Mouse (Mus musculus) brain, embryonic 14.5 days (tissue): ENCODE data around the gene Igsf11. TPM values are rescaled to one million over a fixed set of nuclear protein-coding genes. Genes with fewer than 3 reads are reported as not detected.
A peak's percentile ranks its signal among the peaks of the same experiment; 100 is the strongest.

Source experiments
- DNase-seq: peaks from one replicate; pipeline ENCODE4 v3.0.0-alpha.2; 2011; ENCODE audit warnings: low read depth
- CTCF ChIP-seq: fragments of 200-500 bp; IDR thresholded peaks from 2 replicates; pipeline ENCODE4 v1.5.1; 2012; ENCODE audit warnings: inconsistent platforms, mild to moderate bottlenecking, moderate library complexity, borderline replicate concordance; ENCODE audit not compliant: insufficient read depth, insufficient read length; ENCODE audit errors: extremely low read depth
- POLR2A ChIP-seq: fragments of 200-500 bp; IDR thresholded peaks from 2 replicates; pipeline ENCODE4 v1.6.1; 2012; ENCODE audit warnings: mild to moderate bottlenecking, inconsistent platforms, borderline replicate concordance; ENCODE audit not compliant: poor library complexity, insufficient read depth, insufficient read length, severe bottlenecking; ENCODE audit errors: extremely low read depth
- polyA plus RNA-seq: library from polyadenylated mRNA; depleted of rRNA; stranded (reverse); fragments of >200 nt; gene quantifications from 2 replicates; pipeline ENCODE4 v1.2.3, GENCODE M21; 2012; rRNA removed

Igsf11 gene
- polyA plus RNA-seq, result 6.4 and 8.1 TPM in 2 replicates

- TF ChIP-seq CTCF (no peak), POLR2A (no peak)
- DNase-seq, result no peak
Measured at GRCm38 (mm10) chr16:38892371-38892770, at the start of gene Igsf11. Gene Igsf11, plus strand, starts transcription at chr16:38892671.

GRCm38 (mm10) chr16:38858120-38858749 is 34.2 kb upstream of the Igsf11 start:
- DNase-seq, result peak; percentile 68
- no peak for TF ChIP-seq CTCF
- no peak for TF ChIP-seq POLR2A

- peak; percentile 65 for DNase-seq
- TF ChIP-seq CTCF, result no peak
- TF ChIP-seq POLR2A, result no peak
Measured at GRCm38 (mm10) chr16:38860548-38860947, 31.9 kb upstream of the Igsf11 start.

- DNase-seq, result no peak
- TF ChIP-seq CTCF (no peak), POLR2A (no peak)
Measured at GRCm38 (mm10) chr16:38864358-38864757, 28.1 kb upstream of the Igsf11 start.

GRCm38 (mm10) chr16:38873231-38873630 is 19.2 kb upstream of the Igsf11 start:
- TF ChIP-seq POLR2A (no peak), CTCF (no peak)
- peak; percentile 2 for DNase-seq

- peak; percentile 41 for DNase-seq
- no peak for TF ChIP-seq CTCF
- no peak for TF ChIP-seq POLR2A
Measured at GRCm38 (mm10) chr16:38874481-38874880, 18.0 kb upstream of the Igsf11 start.

- no peak for TF ChIP-seq CTCF
- DNase-seq, result no peak
Measured at GRCm38 (mm10) chr16:38898816-38899425, 6.5 kb downstream of the Igsf11 start.

GRCm38 (mm10) chr16:38900024-38900423 is 7.6 kb downstream of the Igsf11 start:
- TF ChIP-seq POLR2A, result no peak
- DNase-seq, result no peak

- DNase-seq, result peak; percentile 92
- TF ChIP-seq CTCF (peak; percentile 97), POLR2A (no peak)
Measured at GRCm38 (mm10) chr16:38902111-38902778, 9.8 kb downstream of the Igsf11 start.

GRCm38 (mm10) chr16:38903020-38903419 is 10.5 kb downstream of the Igsf11 start:
- TF ChIP-seq CTCF (no peak), POLR2A (no peak)
- DNase-seq, result peak; percentile 63

- TF ChIP-seq POLR2A, result no peak
- TF ChIP-seq CTCF, result no peak
- DNase-seq, result peak; percentile 53
Measured at GRCm38 (mm10) chr16:38904202-38904601, 11.7 kb downstream of the Igsf11 start.

GRCm38 (mm10) chr16:38905911-38906310 is 13.4 kb downstream of the Igsf11 start:
- DNase-seq, result peak; percentile 72
- TF ChIP-seq CTCF (no peak), POLR2A (no peak)
